Mouse (Mus musculus): ENCODE results near the gene Pgm2l1. TPM values are rescaled to one million over a fixed set of nuclear protein-coding genes. Genes with fewer than 3 reads are reported as not detected.

The Pgm2l1 gene
- polyA plus RNA-seq, 1 experiment from 2014 or later: 3.1 TPM

- H3K4me3 ChIP-seq: no peak overlapping the region
- H3K9ac ChIP-seq: no peak overlapping the region
- no peak overlapping the region for H3K4me2 ChIP-seq
- ATAC-seq (ENCODE audit: insufficient number of reproducible peaks, low FRiP score, low TSS enrichment, low read depth): no peak
- H3K9me3 ChIP-seq: no peaks in the 10 kb centered on the region
- H3K27me3 ChIP-seq: no peaks in the 10 kb centered on the region
- no peaks in the 10 kb centered on the region for H3K36me3 ChIP-seq
- WGBS: 61% methylated on average over 6 of the region's 6 CpGs
- H3K4me1 ChIP-seq: no peaks in the 10 kb centered on the region
- no peak overlapping the region for H3K27ac ChIP-seq
Measured at GRCm38 (mm10) chr7:100274507-100274906, 47.3 kb downstream of the Pgm2l1 start.

DNA sequence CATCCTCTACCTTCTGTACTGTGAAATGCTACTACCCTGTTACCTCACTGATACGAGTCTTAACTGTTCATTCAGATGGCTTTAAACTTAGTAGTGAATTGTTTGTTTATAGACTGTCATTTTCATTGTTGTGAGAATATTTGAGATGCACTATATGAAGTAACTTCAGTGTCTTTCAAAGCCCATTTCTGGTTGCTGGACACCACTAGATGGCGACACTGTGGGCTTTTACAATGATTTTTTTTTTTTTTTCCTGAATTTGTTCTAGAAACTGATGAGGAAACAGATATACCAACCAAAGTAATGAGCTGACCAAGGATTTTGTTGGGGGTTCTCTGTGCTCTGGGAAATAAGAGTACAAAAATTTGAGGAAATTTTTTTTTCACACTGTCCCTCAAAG is 49.2 kb downstream of the Pgm2l1 start:
- Histone ChIP-seq H3K36me3 (no peaks in the 10 kb centered on the region), H3K27me3 (no peaks in the 10 kb centered on the region), H3K4me1 (no peaks in the 10 kb centered on the region), H3K9me3 (no peaks in the 10 kb centered on the region), H3K4me3 (no peak overlapping the region), H3K9ac (no peak overlapping the region), H3K27ac (no peak overlapping the region), H3K4me2 (no peak overlapping the region)
- no peak for ATAC-seq (ENCODE audit: insufficient number of reproducible peaks, low FRiP score, low TSS enrichment, low read depth)
- WGBS: 34% methylated on average over 2 of the region's 2 CpGs

DNA sequence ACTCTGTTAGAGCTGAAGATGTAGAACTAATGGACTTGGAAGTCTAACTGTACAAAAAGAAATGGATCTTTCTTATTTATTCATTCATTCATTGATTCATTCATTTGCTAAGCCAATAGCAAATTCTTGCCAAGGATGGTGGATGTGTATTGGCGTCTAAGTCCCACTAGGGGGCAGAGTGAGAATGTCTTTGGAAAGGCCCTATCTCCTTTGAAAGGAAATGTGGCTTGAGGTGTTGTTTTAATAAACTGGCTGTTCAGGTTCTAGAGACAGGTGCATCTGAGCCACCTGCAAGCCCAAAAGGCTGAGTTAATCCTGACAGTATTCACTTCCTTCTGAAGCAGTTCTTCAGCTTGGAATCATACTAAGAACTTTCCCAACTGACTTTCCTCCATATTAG is 52.6 kb downstream of the Pgm2l1 start:
- 0% methylated on average over 1 of the region's 1 CpGs for WGBS
- H3K4me1 ChIP-seq: peaks cover 2% of the 10 kb centered on the region

DNA sequence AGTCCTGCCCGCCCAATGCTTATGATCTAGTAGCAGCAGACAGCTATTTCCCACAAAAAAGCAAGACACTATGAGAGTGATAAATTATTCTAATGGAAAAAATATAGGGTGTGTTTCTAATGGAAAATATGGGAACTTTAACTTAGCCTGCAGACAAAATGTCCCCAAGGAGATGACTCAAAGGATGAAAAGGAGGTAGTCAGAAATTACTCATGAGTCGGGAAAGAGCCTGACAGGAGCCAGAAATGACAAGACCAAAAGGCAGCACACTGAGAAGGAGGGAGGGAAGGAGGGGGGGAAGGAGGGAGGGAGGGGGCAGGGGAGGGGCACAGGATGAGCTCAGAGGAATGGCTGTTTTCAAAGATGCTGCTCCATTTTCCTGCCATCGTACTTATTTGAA is 54.4 kb downstream of the Pgm2l1 start:
- no peak overlapping the region for H3K4me3 ChIP-seq
- H3K4me2 ChIP-seq: no peak overlapping the region
- no peaks in the 10 kb centered on the region for H3K9me3 ChIP-seq
- H3K27me3 ChIP-seq: no peaks in the 10 kb centered on the region
- H3K36me3 ChIP-seq: no peaks in the 10 kb centered on the region
- no peak overlapping the region for H3K9ac ChIP-seq
- WGBS: 51% methylated on average over 3 of the region's 3 CpGs
- peaks cover 17% of the 10 kb centered on the region for H3K4me1 ChIP-seq
- H3K27ac ChIP-seq: no peak overlapping the region
- no peak for ATAC-seq (ENCODE audit: insufficient number of reproducible peaks, low FRiP score, low TSS enrichment, low read depth)

More for the DNA sequence above, 52.6 kb downstream of the Pgm2l1 start:
- no peak overlapping the region for H3K4me2 ChIP-seq
- no peaks in the 10 kb centered on the region for H3K36me3 ChIP-seq
- H3K9ac ChIP-seq: no peak overlapping the region
- H3K4me3 ChIP-seq: no peak overlapping the region
- no peak for ATAC-seq (ENCODE audit: insufficient number of reproducible peaks, low FRiP score, low TSS enrichment, low read depth)
- no peaks in the 10 kb centered on the region for H3K27me3 ChIP-seq
- H3K27ac ChIP-seq: no peak overlapping the region
- H3K9me3 ChIP-seq: no peaks in the 10 kb centered on the region

- Histone ChIP-seq H3K9ac (no peak overlapping the region), H3K9me3 (no peaks in the 10 kb centered on the region), H3K4me2 (no peak overlapping the region), H3K27ac (peak overlapping the region; percentile 17; the same call in 1 of the 2 replicates), H3K4me1 (peaks cover 30% of the 10 kb centered on the region), H3K27me3 (no peaks in the 10 kb centered on the region), H3K4me3 (no peak overlapping the region), H3K36me3 (no peaks in the 10 kb centered on the region)
- 17% methylated on average over 3 of the region's 3 CpGs for WGBS
- no peak for ATAC-seq (ENCODE audit: insufficient number of reproducible peaks, low FRiP score, low TSS enrichment, low read depth)
Measured at GRCm38 (mm10) chr7:100283298-100283697, 56.1 kb downstream of the Pgm2l1 start.

DNA sequence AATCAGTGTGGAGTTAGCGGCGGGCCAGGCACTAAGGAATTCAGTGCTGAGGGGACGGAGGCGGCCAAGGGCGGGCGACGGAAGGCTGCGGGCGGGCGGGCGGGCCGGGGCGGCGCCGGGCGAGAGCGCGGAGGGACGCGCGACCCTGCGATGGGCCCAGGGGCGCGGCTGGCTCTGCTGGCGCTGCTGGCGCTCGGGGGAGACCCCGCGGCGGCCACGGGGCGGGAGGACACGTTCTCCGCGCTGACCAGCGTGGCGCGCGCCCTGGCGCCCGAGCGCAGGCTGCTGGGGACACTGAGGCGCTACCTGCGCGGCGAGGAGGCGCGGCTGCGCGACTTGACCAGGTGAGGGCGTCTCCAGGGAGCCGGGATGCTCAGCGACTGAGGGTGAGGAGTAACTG is 58.2 kb downstream of the Pgm2l1 start, which contains the start of gene P4ha3:
Gene P4ha3, plus strand, starts transcription at position 138 of the 400 bp plus-strand sequence.
- ATAC-seq (ENCODE audit: insufficient number of reproducible peaks, low FRiP score, low TSS enrichment, low read depth): no peak
- under 1% methylated on average over 47 of the region's 53 CpGs for WGBS
- Histone ChIP-seq H3K4me3 (peak within 1 kb of the TSS; percentile 59), H3K27ac (peak within 1 kb of the TSS; percentile 98), H3K9me3 (no peaks in the 10 kb centered on the region), H3K4me1 (peaks cover 45% of the 10 kb centered on the region), H3K27me3 (no peaks in the 10 kb centered on the region), H3K4me2 (peak within 1 kb of the TSS; percentile 86), H3K36me3 (0 out of 2 replicates have a peak, but pooled peaks cover 1% of the 10 kb centered on the region), H3K9ac (peak within 1 kb of the TSS; percentile 73)

DNA sequence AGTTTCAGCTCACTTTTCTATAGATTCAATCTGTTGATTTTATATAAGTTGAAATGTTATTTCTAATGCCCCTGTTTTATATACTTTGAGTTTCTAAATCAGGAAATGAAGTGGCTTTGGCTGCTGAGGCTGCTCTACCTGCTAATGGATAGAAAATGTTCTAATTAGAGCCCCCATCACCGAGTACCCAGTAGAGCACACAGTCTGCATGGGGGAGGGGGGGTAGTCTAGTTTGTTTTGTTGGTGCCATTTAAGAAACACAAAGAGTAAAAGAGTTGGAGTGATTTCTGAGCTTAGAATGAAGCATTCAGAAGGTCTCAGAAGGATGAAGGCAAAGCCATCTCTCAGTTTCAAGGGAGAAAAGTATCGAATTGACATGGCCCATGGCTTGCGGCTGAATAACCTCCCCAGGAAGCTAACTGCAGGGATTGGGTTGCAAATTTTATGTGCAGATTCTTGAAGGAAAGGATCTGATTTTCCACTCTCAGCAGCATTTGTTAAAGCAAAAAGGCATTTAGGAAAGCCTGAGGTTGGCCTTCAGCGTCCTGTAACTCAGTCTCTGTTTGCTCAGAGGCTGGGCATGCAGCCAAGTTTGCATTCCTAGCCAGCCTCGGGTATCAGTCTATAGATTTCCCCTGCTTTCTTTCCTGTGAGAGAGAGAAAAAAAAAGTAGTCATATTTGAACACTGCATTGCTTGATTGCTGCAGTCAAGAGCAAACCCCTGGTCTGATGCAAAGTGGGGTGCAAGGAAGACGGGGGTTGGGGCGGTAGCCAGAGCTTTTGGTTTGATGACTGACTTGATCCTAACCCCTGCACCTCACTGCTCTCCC is 60.8 kb downstream of the Pgm2l1 start:
- WGBS: 2% methylated on average over 7 of the region's 7 CpGs
- Histone ChIP-seq H3K9ac (0 out of 2 replicates have a peak overlapping the region, but pooled peaks have one; percentile 4), H3K9me3 (no peaks in the 10 kb centered on the region), H3K4me3 (peak overlapping the region; percentile 25), H3K27ac (peak overlapping the region; percentile 98), H3K4me1 (peaks cover 45% of the 10 kb centered on the region), H3K36me3 (0 out of 2 replicates have a peak, but pooled peaks cover 7% of the 10 kb centered on the region), H3K4me2 (peak overlapping the region; percentile 52), H3K27me3 (no peaks in the 10 kb centered on the region)
- ATAC-seq (ENCODE audit: insufficient number of reproducible peaks, low FRiP score, low TSS enrichment, low read depth): peak; percentile 90

DNA sequence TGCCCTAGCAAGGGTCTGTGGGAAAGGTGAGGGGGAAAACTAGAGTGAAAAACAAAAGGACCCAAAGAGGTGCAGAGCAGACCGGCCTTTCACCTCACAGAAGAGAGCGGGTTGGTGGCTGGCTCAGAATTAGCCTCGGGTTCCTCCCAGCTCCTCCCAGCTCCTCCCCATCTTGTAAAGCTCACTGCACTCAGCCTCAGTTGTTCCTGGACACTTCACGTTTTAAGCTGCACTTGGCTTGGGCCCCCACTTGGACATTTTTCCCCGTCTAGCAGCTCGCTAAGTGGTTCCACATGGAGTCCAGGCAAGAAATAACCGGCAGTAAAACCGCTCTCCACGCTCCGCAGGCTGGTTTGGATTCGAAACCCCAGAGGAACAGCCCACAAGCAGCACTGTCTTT is 61.4 kb downstream of the Pgm2l1 start:
- Histone ChIP-seq H3K36me3 (peaks cover 14% of the 10 kb centered on the region; the same call in 1 of the 2 replicates), H3K9ac (0 out of 2 replicates have a peak overlapping the region, but pooled peaks have one; percentile 4), H3K4me1 (peaks cover 45% of the 10 kb centered on the region), H3K4me2 (peak overlapping the region; percentile 52), H3K27ac (peak overlapping the region; percentile 98), H3K4me3 (peak overlapping the region; percentile 25), H3K9me3 (no peaks in the 10 kb centered on the region), H3K27me3 (no peaks in the 10 kb centered on the region)
- WGBS: 17% methylated on average over 11 of the region's 11 CpGs
- ATAC-seq (ENCODE audit: insufficient number of reproducible peaks, low FRiP score, low TSS enrichment, low read depth): peak; percentile 92

- peaks cover 30% of the 10 kb centered on the region for H3K36me3 ChIP-seq
- no peak overlapping the region for H3K4me3 ChIP-seq
- no peak for ATAC-seq (ENCODE audit: insufficient number of reproducible peaks, low FRiP score, low TSS enrichment, low read depth)
- no peak overlapping the region for H3K4me2 ChIP-seq
- WGBS: 84% methylated on average over 8 of the region's 8 CpGs
- H3K9me3 ChIP-seq: no peaks in the 10 kb centered on the region
- no peak overlapping the region for H3K27ac ChIP-seq
- H3K4me1 ChIP-seq: peaks cover 12% of the 10 kb centered on the region
- H3K27me3 ChIP-seq: no peaks in the 10 kb centered on the region
- H3K9ac ChIP-seq: no peak overlapping the region
Measured at GRCm38 (mm10) chr7:100293546-100293945, 66.4 kb downstream of the Pgm2l1 start.

DNA sequence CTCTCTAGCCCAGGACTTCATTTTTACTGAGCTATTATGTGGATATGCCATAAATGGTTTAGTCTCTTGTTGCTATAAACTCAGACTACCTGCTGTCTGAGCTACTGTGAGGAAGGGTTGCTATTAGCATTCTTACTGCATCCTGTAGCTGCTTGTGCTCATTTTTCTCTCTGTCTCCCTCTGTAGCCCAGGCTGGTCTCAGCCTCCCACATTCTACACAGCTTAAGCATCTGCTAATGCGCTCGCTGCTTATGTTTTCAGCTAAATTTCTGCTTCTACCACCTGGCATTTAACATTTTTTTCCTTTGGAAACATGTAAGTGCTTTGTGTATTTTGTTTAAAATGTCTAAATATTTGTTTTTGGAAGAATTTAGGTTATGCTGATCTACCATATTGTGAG is 68.6 kb downstream of the Pgm2l1 start:
- no peaks in the 10 kb centered on the region for H3K9me3 ChIP-seq
- no peak overlapping the region for H3K4me3 ChIP-seq
- no peak overlapping the region for H3K9ac ChIP-seq
- H3K4me1 ChIP-seq: peaks cover 7% of the 10 kb centered on the region; the same call in 1 of the 2 replicates
- H3K4me2 ChIP-seq: no peak overlapping the region
- 84% methylated on average over 2 of the region's 2 CpGs for WGBS
- ATAC-seq (ENCODE audit: insufficient number of reproducible peaks, low FRiP score, low TSS enrichment, low read depth): no peak
- no peak overlapping the region for H3K27ac ChIP-seq
- H3K36me3 ChIP-seq: peaks cover 25% of the 10 kb centered on the region
- H3K27me3 ChIP-seq: no peaks in the 10 kb centered on the region

GRCm38 (mm10) chr7:100296699-100297098 is 69.5 kb downstream of the Pgm2l1 start:
- no peak overlapping the region for H3K4me2 ChIP-seq
- H3K36me3 ChIP-seq: peaks cover 23% of the 10 kb centered on the region
- no peak overlapping the region for H3K4me3 ChIP-seq
- WGBS: 55% methylated on average over 6 of the region's 6 CpGs
- no peaks in the 10 kb centered on the region for H3K9me3 ChIP-seq
- ATAC-seq (ENCODE audit: insufficient number of reproducible peaks, low FRiP score, low TSS enrichment, low read depth): 0 out of 2 replicates have a peak, but pooled peaks have one; percentile 55
- H3K4me1 ChIP-seq: peaks cover 7% of the 10 kb centered on the region; the same call in 1 of the 2 replicates
- H3K27ac ChIP-seq: 0 out of 2 replicates have a peak overlapping the region, but pooled peaks have one; percentile 1
- H3K27me3 ChIP-seq: no peaks in the 10 kb centered on the region
- no peak overlapping the region for H3K9ac ChIP-seq

DNA sequence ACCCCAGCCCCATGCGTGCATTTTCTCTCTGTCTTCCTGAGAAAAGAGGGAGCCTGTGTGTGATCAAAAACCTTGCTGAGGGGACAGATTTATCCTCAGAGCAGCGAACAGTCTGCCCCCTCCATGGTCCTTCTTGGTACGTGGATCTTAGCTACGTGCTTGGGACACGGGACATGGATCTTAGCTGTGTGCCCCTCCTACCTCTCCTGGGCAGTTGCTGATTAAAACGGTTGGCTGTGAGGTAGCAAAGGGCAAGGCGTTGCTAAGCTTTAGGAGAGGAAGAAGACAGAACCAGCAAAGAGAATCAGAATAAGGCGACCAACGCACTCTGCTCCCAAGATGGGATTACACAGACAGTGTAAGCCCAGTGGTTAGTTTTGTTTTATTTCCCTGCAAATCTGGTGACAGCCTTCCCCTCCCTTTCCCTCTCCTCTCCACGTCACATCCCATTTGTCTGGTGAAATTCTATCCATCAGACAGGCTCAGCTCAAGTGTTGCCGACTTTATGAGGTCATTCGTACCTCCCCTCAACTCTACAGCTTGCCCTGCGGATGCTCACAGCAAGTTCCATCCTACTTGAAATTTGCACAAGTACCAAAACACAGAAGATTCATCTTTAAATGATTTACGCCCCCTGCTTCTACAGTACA is 71.8 kb downstream of the Pgm2l1 start:
- ATAC-seq (ENCODE audit: insufficient number of reproducible peaks, low FRiP score, low TSS enrichment, low read depth): no peak
- Histone ChIP-seq H3K36me3 (peaks cover 14% of the 10 kb centered on the region), H3K27ac (peak overlapping the region; percentile 35; the same call in 1 of the 2 replicates), H3K4me1 (peaks cover 11% of the 10 kb centered on the region; the same call in 1 of the 2 replicates), H3K9ac (no peak overlapping the region), H3K4me3 (no peak overlapping the region), H3K9me3 (no peaks in the 10 kb centered on the region), H3K4me2 (no peak overlapping the region), H3K27me3 (no peaks in the 10 kb centered on the region)
- 49% methylated on average over 14 of the region's 14 CpGs for WGBS

Measured in limb, embryonic 15.5 days (tissue).